Mouse (Mus musculus): ENCODE measurements at regions not wholly inside any gene's neighbourhood (a gene's known extent, or its start where the extent isn't known, plus 50 kb on each side); places are given as distances from the start of the nearest gene placed in this dataset.

DNA sequence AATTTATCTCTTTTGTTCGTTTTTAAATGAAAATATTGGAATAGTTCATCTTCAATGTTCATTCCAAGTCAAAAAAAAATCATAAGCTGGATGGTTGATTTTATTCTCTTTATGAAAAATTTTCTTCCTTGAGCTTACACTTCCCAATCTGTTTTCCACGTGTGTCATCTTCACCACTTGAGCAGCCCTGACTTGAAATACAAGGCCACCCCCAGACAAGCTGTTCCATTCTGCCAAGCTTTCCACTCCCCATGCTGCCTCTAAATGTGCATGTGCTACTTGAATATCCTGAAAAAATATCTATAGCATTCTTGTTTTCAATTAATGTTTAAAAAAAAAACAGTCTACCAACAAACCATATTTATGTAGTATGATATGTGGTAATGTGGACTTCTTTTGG is 693.2 kb downstream of the Basp1 start:
- DNase-seq (ENCODE audit: low read depth, low spot score) = no peak

- no peak for DNase-seq (ENCODE audit: low read depth, low spot score)
Measured at GRCm38 (mm10) chr15:24682167-24682566, 731.4 kb downstream of the Basp1 start.

GRCm38 (mm10) chr15:24648938-24649337 is 764.6 kb downstream of the Basp1 start:
- DNase-seq (ENCODE audit: low read depth, low spot score) = no peak

DNA sequence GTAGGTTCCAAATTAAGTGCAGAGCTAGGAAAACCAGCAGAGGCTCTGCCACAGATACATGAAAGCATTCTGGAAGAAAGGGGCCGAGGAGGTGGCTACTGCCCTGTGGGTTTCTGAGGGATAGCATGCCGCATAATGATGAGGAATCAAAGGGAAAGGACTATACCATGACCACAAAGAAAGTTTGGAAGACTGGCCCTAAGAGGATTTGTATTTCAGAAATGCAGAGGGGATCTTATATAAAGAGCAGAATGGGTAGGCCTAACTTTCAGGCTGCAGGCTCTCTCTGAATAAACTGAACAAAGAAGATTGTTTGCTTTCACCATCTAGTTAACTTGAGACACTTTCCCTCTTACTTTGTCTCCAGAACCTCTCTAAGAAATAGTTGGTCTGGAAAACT is 777.9 kb downstream of the Basp1 start:
- DNase-seq (ENCODE audit: low read depth, low spot score) = no peak

- peak; percentile 46 for DNase-seq (ENCODE audit: low read depth, low spot score)
Measured at GRCm38 (mm10) chr15:24596242-24596641, 817.3 kb downstream of the Basp1 start.

GRCm38 (mm10) chr15:24588943-24589342 is 824.6 kb downstream of the Basp1 start:
- peak; percentile 41 for DNase-seq (ENCODE audit: low read depth, low spot score)

DNA sequence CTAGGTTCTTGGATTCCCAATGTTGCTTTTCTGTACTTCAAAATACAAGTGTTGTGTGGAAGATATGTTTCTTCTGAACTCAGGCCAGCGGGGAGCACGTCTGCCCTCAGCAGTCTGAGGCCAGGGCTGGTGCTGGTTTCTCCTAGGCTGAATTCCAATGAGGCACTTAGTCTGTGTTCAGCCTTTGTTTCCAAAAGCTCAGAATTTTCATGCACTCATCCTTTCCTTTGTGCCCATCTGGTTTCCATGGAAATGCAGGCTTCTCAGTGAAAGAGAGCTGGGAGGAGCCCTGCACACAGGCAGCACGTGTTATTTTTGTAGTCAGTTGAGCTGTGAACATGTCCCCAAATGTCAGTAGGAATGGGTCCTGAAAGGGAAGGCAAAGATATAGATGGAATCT is 846.6 kb downstream of the Basp1 start:
- peak; percentile 16 for DNase-seq (ENCODE audit: low read depth, low spot score)

GRCm38 (mm10) chr15:24556806-24557205 is 856.8 kb downstream of the Basp1 start:
- no peak for DNase-seq (ENCODE audit: low read depth, low spot score)

DNA sequence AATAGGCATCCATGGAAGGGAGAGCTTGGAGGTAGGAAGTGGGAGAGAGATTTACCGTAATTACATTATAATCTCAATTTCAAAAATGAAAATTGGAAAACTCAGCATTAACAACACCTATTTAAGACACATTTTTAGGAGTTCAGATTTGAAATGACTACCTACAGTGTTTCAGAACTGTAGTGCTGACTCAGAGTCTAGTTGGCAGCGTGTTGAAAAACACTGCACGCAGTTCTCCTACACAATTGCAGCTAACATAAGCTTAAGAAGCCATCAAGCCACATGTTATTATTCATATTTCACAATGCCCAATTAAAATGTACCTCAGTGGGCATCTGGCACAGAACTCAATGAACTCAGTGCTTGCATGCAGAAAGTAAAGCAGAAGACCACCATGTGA is 863.5 kb downstream of the Basp1 start:
- DNase-seq (ENCODE audit: low read depth, low spot score) = no peak

GRCm38 (mm10) chr15:24530065-24530464 is 883.5 kb downstream of the Basp1 start:
- peak; percentile 78 for DNase-seq (ENCODE audit: low read depth, low spot score)

DNA sequence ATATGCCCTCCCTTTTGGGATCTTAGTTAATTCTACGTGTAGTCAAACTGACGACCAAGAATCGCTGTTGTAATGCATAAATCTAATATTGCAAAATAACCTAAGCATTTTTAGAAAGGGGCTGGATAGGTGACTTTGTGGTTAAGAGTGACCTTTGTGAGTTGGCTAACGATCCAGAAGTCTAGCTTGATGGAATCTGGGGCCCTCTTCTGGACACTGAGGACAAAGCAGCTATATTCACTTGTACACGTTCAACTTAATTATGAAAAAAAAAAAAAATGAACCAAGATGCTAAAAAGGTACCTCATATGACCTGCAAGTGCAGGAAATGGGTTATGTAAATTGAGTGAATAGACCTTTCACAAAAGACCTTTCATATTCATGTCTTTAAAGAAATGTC is 886.2 kb downstream of the Basp1 start:
- peak; percentile 9 for DNase-seq (ENCODE audit: low read depth, low spot score)

DNA sequence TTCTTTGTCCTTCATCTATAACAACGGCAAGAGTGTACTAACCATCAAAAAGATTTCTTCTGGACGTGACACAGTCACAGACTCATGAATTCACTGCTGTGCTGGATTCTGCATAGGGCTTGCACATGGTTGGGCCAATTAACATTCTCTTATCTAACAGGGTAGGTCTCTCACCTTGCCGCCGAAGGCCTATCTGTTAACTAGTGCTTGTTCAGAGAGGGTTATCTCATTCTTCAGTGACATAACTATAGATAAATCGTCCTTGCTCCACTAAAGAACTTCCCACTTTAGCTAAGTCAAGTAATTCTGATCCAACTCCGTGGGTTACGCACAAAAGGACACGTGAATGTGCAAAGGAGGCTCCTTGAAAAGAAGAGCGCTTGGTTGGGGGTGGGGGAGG is 899.6 kb downstream of the Basp1 start:
- no peak for DNase-seq (ENCODE audit: low read depth, low spot score)

GRCm38 (mm10) chr15:24501907-24502559 is 911.5 kb downstream of the Basp1 start:
- DNase-seq (ENCODE audit: low read depth, low spot score) = no peak

DNA sequence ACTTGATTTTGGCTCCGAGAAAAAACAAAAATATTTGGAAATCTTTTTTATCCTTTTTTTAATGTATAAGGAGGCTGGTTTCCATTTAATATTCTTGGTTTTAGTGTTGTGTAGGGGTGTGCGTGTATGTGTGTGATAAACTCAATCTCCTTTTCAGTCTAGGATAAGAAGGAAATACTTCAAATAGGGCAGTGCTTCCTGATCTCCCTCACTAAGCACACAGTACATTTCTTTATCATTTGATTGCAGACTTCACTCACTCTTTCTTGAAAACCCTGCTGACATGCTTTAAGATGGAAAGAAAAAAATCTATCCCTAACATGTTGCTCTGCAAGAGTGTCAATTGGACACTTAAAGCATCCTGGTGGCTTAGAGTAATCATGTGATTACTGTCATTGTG is 927.3 kb downstream of the Basp1 start:
- DNase-seq (ENCODE audit: low read depth, low spot score) = no peak

DNA sequence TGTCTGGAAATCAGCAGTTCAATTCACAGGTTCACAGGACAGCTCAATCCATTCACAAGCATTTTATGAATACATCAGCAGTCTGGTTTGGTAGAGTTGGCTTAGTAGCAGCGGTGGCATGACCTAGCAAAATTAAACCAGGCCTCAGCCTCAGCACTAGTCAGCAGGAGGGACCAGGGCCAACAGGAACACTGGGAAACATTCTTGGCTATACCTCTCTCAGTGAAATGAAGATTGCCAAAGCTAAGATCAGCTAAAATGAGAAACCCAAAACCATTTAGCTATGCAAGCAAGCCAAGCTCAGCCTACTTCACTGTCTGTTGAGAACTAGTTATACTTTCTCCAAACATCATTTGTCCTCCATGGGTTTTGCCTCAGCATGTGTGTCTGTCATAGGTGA is 945.3 kb downstream of the Basp1 start:
- no peak for DNase-seq (ENCODE audit: low read depth, low spot score)

GRCm38 (mm10) chr15:24457726-24458125 is 955.8 kb downstream of the Basp1 start:
- DNase-seq (ENCODE audit: low read depth, low spot score) = no peak

GRCm38 (mm10) chr15:24433083-24433482 is 980.5 kb downstream of the Basp1 start:
- DNase-seq (ENCODE audit: low read depth, low spot score) = no peak

DNA sequence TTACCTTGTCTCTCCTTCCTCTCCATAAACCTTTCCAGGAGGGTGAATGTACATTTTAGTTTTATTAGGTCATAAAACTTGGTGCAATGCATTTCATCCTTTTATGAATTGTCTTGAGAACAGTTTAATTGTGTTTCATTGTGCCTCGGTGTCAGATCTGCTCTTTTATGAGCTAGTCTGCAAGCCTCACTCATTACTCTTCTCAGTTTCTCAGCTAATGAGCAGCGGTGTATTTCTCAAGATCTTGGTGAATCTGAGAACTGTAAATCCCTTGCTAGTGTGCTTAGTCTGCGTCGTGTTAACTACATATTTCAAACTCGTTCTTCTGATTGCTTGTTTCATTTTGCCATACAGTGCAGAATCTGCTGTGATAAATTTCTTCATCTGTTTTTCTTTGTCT is 984.4 kb downstream of the Basp1 start:
- no peak for DNase-seq (ENCODE audit: low read depth, low spot score)

DNA sequence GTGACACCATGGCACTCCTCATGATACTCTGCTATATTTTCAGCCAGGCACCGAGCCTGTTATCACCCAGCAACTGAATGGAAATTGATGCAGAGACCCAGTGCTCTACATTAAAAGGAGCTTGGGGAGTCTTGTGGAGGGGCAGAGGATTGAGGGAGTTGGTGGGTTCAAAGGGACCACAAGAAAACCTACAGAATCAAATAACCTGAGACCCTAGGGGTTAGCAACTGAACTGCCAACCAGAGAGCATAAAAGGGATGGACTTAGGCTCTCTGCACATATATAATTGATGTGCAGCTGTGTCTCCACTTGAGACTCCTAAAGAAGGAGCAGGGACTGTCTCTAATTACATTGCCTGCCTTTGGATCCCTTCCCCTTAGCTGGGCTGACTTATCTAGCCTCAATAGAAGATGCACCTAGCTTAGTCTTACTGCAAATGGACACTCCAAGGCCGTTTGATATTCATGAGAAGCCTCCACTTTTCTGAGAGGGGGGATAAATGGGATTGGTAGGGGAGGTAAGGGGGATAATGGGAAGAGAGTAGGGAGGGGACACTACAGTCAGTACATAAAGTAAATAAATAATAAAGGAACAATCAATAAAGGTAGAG is 991.1 kb downstream of the Basp1 start:
- no peak for DNase-seq (ENCODE audit: low read depth, low spot score)

DNA sequence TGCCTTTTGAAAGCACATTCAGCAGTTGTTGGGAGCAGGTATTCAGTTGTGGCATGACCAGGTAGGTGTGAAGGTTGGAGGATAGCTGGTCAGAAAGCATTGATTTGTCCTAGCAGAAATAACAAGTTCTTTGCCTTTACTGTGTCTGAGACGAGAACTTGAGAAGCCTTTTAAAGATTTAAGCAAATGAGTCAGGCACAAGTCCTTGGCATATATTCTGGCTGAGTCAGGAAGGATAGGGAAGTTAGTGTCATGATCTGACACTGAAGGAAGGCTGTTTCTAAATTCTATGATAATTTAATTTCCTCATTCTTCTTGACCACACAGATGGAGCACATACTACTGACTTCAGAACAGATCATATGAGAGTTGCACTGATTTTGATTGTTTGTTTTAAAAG is 993.8 kb downstream of the Basp1 start:
- DNase-seq (ENCODE audit: low read depth, low spot score) = no peak

DNA sequence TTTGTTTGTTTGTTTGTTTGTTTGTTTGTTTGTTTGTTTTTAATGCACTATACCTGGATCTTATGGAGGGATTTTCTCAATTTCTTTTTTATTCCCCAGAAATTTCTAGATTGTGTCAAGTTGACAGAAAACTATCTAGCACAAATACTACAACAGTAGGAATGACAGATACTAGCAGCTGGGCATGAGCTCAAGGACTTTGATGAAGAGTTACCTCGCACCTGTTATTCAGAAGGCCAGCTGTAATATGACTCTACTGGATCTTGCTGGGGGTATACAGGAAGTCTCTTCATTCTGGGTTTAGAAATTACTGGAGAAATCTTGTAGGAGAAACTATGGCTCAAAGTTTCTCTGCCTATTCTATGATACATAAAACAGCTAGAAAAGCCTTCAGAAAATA is 994.4 kb downstream of the Basp1 start:
- no peak for DNase-seq (ENCODE audit: low read depth, low spot score)

DNA sequence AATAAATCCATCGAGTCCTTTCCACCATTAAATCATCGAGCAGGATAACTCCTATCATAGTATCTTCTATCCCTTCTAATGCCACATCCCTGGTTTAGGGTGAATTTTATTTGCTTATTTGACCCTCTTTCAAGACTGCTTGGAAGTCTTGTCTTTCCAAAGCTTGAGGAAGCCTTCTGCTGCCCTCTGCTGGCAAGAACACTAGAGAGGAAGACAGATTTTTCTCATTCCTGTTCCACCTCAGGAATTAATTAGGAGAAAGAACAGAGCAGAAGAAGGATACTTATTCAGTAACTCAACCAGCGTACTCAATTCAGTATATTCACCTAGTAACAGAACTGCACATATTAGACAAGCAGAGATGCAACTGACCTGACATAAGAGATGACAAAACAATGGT is 1005.9 kb downstream of the Basp1 start:
- DNase-seq (ENCODE audit: low read depth, low spot score) = peak; percentile 66

DNA sequence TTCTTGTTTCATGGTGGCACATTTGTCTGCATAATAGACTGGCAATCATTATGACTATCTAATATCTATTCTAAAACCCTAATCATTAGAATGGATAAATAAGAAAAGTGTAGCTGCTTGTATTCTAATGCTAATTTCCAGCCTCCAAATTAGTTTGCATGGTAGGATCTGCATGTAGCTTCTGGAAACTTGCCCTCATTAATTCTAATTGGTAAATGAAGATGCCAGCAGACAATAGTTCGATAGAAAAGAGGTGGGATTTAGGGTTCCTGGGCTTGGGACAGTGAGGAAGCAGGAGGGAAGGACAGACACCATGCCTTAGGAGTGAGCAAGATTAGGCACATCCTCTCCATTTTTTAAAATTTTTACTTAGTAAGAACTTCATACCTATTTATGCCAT is 1008.3 kb downstream of the Basp1 start:
- DNase-seq (ENCODE audit: low read depth, low spot score) = no peak

DNA sequence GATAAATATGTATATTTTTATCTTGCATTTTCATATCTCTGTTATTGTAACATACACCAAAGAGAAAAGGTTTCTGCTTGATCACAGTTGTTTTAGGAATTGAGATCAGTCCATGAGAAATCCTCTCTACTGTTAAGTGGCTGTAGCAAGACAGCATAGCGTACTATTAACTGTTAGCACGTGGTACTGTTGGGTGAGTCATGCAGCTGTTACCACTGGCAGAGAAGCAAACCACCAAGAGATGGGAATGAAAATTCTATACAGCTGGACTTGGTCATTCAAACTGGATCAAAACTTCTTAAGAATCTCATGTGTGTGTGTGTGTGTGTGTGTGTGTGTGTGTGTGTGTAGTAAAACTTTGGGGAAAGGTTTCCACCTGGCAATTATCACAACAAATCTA is 1013.5 kb downstream of the Basp1 start:
- no peak for DNase-seq (ENCODE audit: low read depth, low spot score)
